Mouse (Mus musculus) limb, embryonic 13.5 days (tissue): ENCODE results near the gene Shld1. TPM values are rescaled to one million over a fixed set of nuclear protein-coding genes. Genes with fewer than 3 reads are reported as not detected.

ENCODE experiments used
- ATAC-seq: fragments of 200-750 bp; cut with Nextera tagmentation; 2 replicates; pipeline ENCODE4 v1.8.0; 2017; ENCODE audit warnings: low read depth, moderate number of reproducible peaks, moderate TSS enrichment; ENCODE audit not compliant: low FRiP score
- H3K27ac ChIP-seq: fragments of 300-500 bp; sonication (generic); 2 replicates; pipeline ENCODE4 v1.5.1; 2015; ENCODE audit warnings: inconsistent platforms, mild to moderate bottlenecking, moderate library complexity
- H3K27me3 ChIP-seq: fragments of 300-500 bp; sonication (generic); 2 replicates; pipeline ENCODE4 v1.6.1; 2015; ENCODE audit warnings: mild to moderate bottlenecking, inconsistent platforms
- H3K36me3 ChIP-seq: fragments of 300-500 bp; sonication (generic); 2 replicates; pipeline ENCODE4 v1.6.1; 2015; ENCODE audit warnings: inconsistent platforms, mild to moderate bottlenecking, moderate library complexity
- H3K4me1 ChIP-seq: fragments of 300-500 bp; sonication (generic); 2 replicates; pipeline ENCODE4 v1.6.1; 2015; ENCODE audit warnings: inconsistent platforms
- H3K4me2 ChIP-seq: fragments of 300-500 bp; sonication (generic); replicated peaks from 2 replicates; pipeline ENCODE4 v1.6.1; 2015; ENCODE audit warnings: inconsistent platforms, mild to moderate bottlenecking, moderate library complexity
- H3K4me3 ChIP-seq: fragments of 300-500 bp; sonication (generic); 2 replicates; pipeline ENCODE4 v1.5.1; 2015; ENCODE audit warnings: moderate library complexity, mild to moderate bottlenecking, inconsistent platforms
- H3K9ac ChIP-seq: fragments of 300-500 bp; sonication (generic); 2 replicates; pipeline ENCODE4 v1.6.1; 2015; ENCODE audit warnings: mild to moderate bottlenecking, inconsistent platforms
- H3K9me3 ChIP-seq: fragments of 300-500 bp; sonication (generic); 2 replicates; pipeline ENCODE4 v1.6.1; 2016; ENCODE audit warnings: inconsistent platforms
- WGBS: fragments of 180-500 bp; shearing (Covaris S2); methylation state at CpG from one replicate; pipeline ENCODE4 v1.1.7; 2015; 5-methylcytosine and 5-hydroxymethylcytosine counted together
- polyA plus RNA-seq: library from polyadenylated mRNA; unstranded; fragments of >200 nt; fragmentation: Nextera tagmentation; extraction: Ambion mirVana; gene quantifications from 2 replicates; pipeline ENCODE4 v1.2.1, GENCODE M21; 2015

Shld1 gene
- polyA plus RNA-seq, 1 experiment from 2014 or later, result 21.0 TPM

- WGBS, result 12% methylated on average over 4 of the region's 4 CpGs
- no peak within 1 kb of the TSS; the same call in 1 of the 2 replicates for H3K9ac ChIP-seq
- no peaks in the 10 kb centered on the region for H3K36me3 ChIP-seq
- H3K9me3 ChIP-seq, result no peaks in the 10 kb centered on the region
- no peak for ATAC-seq
- no peak within 1 kb of the TSS for H3K27ac ChIP-seq
- peak within 1 kb of the TSS; percentile 45 for H3K4me3 ChIP-seq
- peak within 1 kb of the TSS; percentile 85 for H3K4me2 ChIP-seq
- H3K27me3 ChIP-seq, result peaks cover 11% of the 10 kb centered on the region
- H3K4me1 ChIP-seq, result peaks cover 5% of the 10 kb centered on the region; the same call in 1 of the 2 replicates
These were observed 94.2 kb downstream of the Shld1 start, which contains the start of gene Chgb for GRCm38 (mm10) chr2:132780978-132781377. Gene Chgb, plus strand, starts transcription at chr2:132781278.

- Histone ChIP-seq H3K4me2 (peak overlapping the region; percentile 85), H3K4me3 (peak overlapping the region; percentile 45), H3K9me3 (no peaks in the 10 kb centered on the region), H3K27ac (no peak overlapping the region), H3K27me3 (peaks cover 11% of the 10 kb centered on the region), H3K9ac (no peak overlapping the region; the same call in 1 of the 2 replicates), H3K36me3 (no peaks in the 10 kb centered on the region), H3K4me1 (peaks cover 5% of the 10 kb centered on the region; the same call in 1 of the 2 replicates)
- peak; percentile 97 for ATAC-seq
- WGBS, result under 1% methylated on average over 41 of the region's 41 CpGs
These were observed 94.8 kb downstream of the Shld1 start for GRCm38 (mm10) chr2:132781439-132782068.

- no peaks in the 10 kb centered on the region for H3K36me3 ChIP-seq
- no peak overlapping the region for H3K4me3 ChIP-seq
- H3K27me3 ChIP-seq, result peaks cover 11% of the 10 kb centered on the region
- no peak overlapping the region for H3K9ac ChIP-seq
- H3K9me3 ChIP-seq, result no peaks in the 10 kb centered on the region
- H3K4me1 ChIP-seq, result peaks cover 5% of the 10 kb centered on the region; the same call in 1 of the 2 replicates
- no peak overlapping the region for H3K4me2 ChIP-seq
- H3K27ac ChIP-seq, result no peak overlapping the region
- no peak for ATAC-seq
- WGBS, result 82% methylated on average over 6 of the region's 6 CpGs
These were observed 97.3 kb downstream of the Shld1 start for GRCm38 (mm10) chr2:132784039-132784438.

GRCm38 (mm10) chr2:132793441-132794203 lies 106.9 kb downstream of the Shld1 start:
- Histone ChIP-seq H3K27ac (no peak overlapping the region), H3K4me2 (no peak overlapping the region), H3K4me1 (no peaks in the 10 kb centered on the region), H3K9me3 (no peaks in the 10 kb centered on the region), H3K27me3 (no peaks in the 10 kb centered on the region), H3K9ac (no peak overlapping the region), H3K4me3 (no peak overlapping the region), H3K36me3 (no peaks in the 10 kb centered on the region)
- 84% methylated on average over 19 of the region's 19 CpGs for WGBS
- ATAC-seq, result no peak

GRCm38 (mm10) chr2:132794204-132794586 lies 107.5 kb downstream of the Shld1 start:
- H3K4me2 ChIP-seq, result no peak overlapping the region
- H3K36me3 ChIP-seq, result no peaks in the 10 kb centered on the region
- H3K4me1 ChIP-seq, result no peaks in the 10 kb centered on the region
- no peak overlapping the region for H3K27ac ChIP-seq
- H3K9ac ChIP-seq, result no peak overlapping the region
- no peaks in the 10 kb centered on the region for H3K27me3 ChIP-seq
- 88% methylated on average over 7 of the region's 7 CpGs for WGBS
- no peak for ATAC-seq
- H3K4me3 ChIP-seq, result no peak overlapping the region
- no peaks in the 10 kb centered on the region for H3K9me3 ChIP-seq

Other genes with a start within 250 kb of the Shld1 start
- 49.3 and 50.2 TPM in 2 replicates for gene Gpcpd1, start 99.2 kb upstream of the Shld1 start, polyA plus RNA-seq
- gene Chgb, start 94.3 kb downstream of the Shld1 start, polyA plus RNA-seq, result 0.51 and 0.80 TPM in 2 replicates
- 31.4 and 36.7 TPM in 2 replicates for gene Trmt6, start 129.1 kb downstream of the Shld1 start, polyA plus RNA-seq
- 16.4 and 17.9 TPM in 2 replicates for gene Mcm8, start 129.2 kb downstream of the Shld1 start, polyA plus RNA-seq
- gene Crls1, start 159.7 kb downstream of the Shld1 start, polyA plus RNA-seq, result 14.9 and 20.5 TPM in 2 replicates
- 0.19 and 0.34 TPM in 2 replicates for gene Lrrn4, start 194.0 kb downstream of the Shld1 start, polyA plus RNA-seq